Mouse (Mus musculus): ENCODE data around the gene Hpcal1. TPM values are rescaled to one million over a fixed set of nuclear protein-coding genes. Genes with fewer than 3 reads are reported as not detected.

Hpcal1 gene
- total RNA-seq (2012; rRNA removed), result 20.7 and 23.5 TPM in 2 replicates

DNA sequence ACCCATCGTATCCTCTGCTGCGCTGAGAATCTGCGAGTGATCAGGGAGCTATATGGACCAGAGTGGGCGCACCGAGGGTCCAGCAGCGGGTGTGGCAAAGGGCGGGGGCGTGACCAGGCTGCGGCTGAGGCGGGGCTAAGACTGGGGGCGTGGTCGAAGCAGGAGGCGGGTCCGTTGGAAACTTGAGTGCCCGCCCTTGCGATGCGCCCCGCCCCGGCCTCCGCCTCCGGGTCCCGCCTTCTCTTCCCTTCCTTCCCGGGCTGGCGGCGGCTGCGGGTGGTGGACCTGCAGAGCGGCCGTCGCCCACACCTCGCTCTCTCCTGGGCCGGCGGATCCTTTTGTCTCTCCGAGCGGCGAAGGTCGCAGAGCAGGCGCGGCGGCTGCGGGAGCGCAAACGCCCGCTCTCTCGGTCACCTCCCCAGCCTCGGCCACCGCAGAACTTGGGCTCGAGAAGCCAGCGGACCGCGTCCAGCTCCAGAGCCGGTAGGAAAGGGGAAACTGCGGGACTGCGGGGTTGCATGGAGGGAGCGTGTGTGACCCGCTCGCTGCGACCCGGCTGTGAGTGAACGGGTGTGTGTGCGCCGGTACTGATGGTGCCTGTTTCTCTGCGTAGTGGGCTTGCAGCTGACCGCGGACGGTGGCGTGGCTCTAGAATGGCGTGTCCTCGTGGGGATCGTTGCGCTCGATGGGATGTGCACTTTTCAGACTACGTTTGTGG, at the start of gene Hpcal1:
Gene Hpcal1 (plus strand): TSS at position 293 of the 718 bp plus-strand sequence.
- Histone ChIP-seq H3K27ac (ENCODE audit: insufficient read depth, low read depth, low read length, poor library complexity, severe bottlenecking) (no peak within 1 kb of the TSS), H3K36me3 (ENCODE audit: control insufficient read depth, insufficient read depth, low read length, poor library complexity, severe bottlenecking) (no peaks in the 10 kb centered on the region), H3K9ac (ENCODE audit: insufficient read depth, low read depth, low read length, poor library complexity, severe bottlenecking) (peak within 1 kb of the TSS; percentile 69), H3K9me3 (ENCODE audit: control insufficient read depth, insufficient read depth, low read depth, low read length) (no peaks in the 10 kb centered on the region), H3K4me3 (ENCODE audit: insufficient read depth in 1 of 2, low read depth in 1 of 2, low read length in 2 of 2, poor library complexity in 1 of 2, severe bottlenecking in 1 of 2) (peak within 1 kb of the TSS; percentile 82 to 89), H3K4me1 (ENCODE audit: control insufficient read depth in 2 of 2, insufficient read depth in 2 of 2, low read length in 2 of 2, poor library complexity in 1 of 2) (no peaks in the 10 kb centered on the region; a peak in 1 of 4 replicates)
- DNase-seq (ENCODE audit: low read depth, low spot score), result peak; percentile 75
- TF ChIP-seq ZNF384 (IDR thresholded peaks at IDR 0.05; ENCODE audit: low read depth, low read length), result no peak
- no peak for TF ChIP-seq HCFC1 (IDR thresholded peaks at IDR 0.05; ENCODE audit: borderline replicate concordance, insufficient read depth, low read length)
- no peak for TF ChIP-seq MAFK (IDR thresholded peaks at IDR 0.05; ENCODE audit: insufficient read depth, low read depth, low read length)
- TF ChIP-seq CHD2 (IDR thresholded peaks at IDR 0.05; ENCODE audit: low read depth, low read length), result no peak
- TF ChIP-seq ZC3H11A (IDR thresholded peaks at IDR 0.05; ENCODE audit: borderline replicate concordance, low read depth, low read length), result no peak
- in situ Hi-C loops (cut with MboI; ENCODE audit: low sequenced_read_pairs in 2 of 2, unreplicated experiment in 2 of 2), result no loop called here

- Histone ChIP-seq H3K36me3 (ENCODE audit: control insufficient read depth, insufficient read depth, low read length, poor library complexity, severe bottlenecking) (no peaks in the 10 kb centered on the region), H3K4me3 (ENCODE audit: insufficient read depth in 1 of 2, low read depth in 1 of 2, low read length in 2 of 2, poor library complexity in 1 of 2, severe bottlenecking in 1 of 2) (no peak overlapping the region), H3K27ac (ENCODE audit: insufficient read depth, low read depth, low read length, poor library complexity, severe bottlenecking) (no peak overlapping the region), H3K9ac (ENCODE audit: insufficient read depth, low read depth, low read length, poor library complexity, severe bottlenecking) (no peak overlapping the region), H3K4me1 (ENCODE audit: control insufficient read depth in 2 of 2, insufficient read depth in 2 of 2, low read length in 2 of 2, poor library complexity in 1 of 2) (no peaks in the 10 kb centered on the region), H3K9me3 (ENCODE audit: control insufficient read depth, insufficient read depth, low read depth, low read length) (no peaks in the 10 kb centered on the region)
- in situ Hi-C loops (cut with MboI; ENCODE audit: low sequenced_read_pairs in 2 of 2, unreplicated experiment in 2 of 2), result no loop called here
- no peak for DNase-seq (ENCODE audit: low read depth, low spot score)
- no peak for TF ChIP-seq ZC3H11A (IDR thresholded peaks at IDR 0.05; ENCODE audit: borderline replicate concordance, low read depth, low read length)
- no peak for TF ChIP-seq ZNF384 (IDR thresholded peaks at IDR 0.05; ENCODE audit: low read depth, low read length)
These were observed 49.4 kb upstream of the Hpcal1 start for GRCm38 (mm10) chr12:17641269-17641668.

- Histone ChIP-seq H3K9me3 (ENCODE audit: control insufficient read depth, insufficient read depth, low read depth, low read length) (no peaks in the 10 kb centered on the region), H3K36me3 (ENCODE audit: control insufficient read depth, insufficient read depth, low read length, poor library complexity, severe bottlenecking) (no peaks in the 10 kb centered on the region), H3K27ac (ENCODE audit: insufficient read depth, low read depth, low read length, poor library complexity, severe bottlenecking) (no peak overlapping the region), H3K9ac (ENCODE audit: insufficient read depth, low read depth, low read length, poor library complexity, severe bottlenecking) (no peak overlapping the region), H3K4me1 (ENCODE audit: control insufficient read depth in 2 of 2, insufficient read depth in 2 of 2, low read length in 2 of 2, poor library complexity in 1 of 2) (no peaks in the 10 kb centered on the region), H3K4me3 (ENCODE audit: insufficient read depth in 1 of 2, low read depth in 1 of 2, low read length in 2 of 2, poor library complexity in 1 of 2, severe bottlenecking in 1 of 2) (no peak overlapping the region)
- in situ Hi-C loops (cut with MboI; ENCODE audit: low sequenced_read_pairs in 2 of 2, unreplicated experiment in 2 of 2), result no loop called here
- DNase-seq (ENCODE audit: low read depth, low spot score), result no peak
- no peak for TF ChIP-seq CHD2 (IDR thresholded peaks at IDR 0.05; ENCODE audit: low read depth, low read length)
- no peak for TF ChIP-seq MAFK (IDR thresholded peaks at IDR 0.05; ENCODE audit: insufficient read depth, low read depth, low read length)
- TF ChIP-seq ZNF384 (IDR thresholded peaks at IDR 0.05; ENCODE audit: low read depth, low read length), result no peak
- TF ChIP-seq ZC3H11A (IDR thresholded peaks at IDR 0.05; ENCODE audit: borderline replicate concordance, low read depth, low read length), result no peak
- TF ChIP-seq HCFC1 (IDR thresholded peaks at IDR 0.05; ENCODE audit: borderline replicate concordance, insufficient read depth, low read length), result no peak
These were observed 46.1 kb upstream of the Hpcal1 start for GRCm38 (mm10) chr12:17644385-17645222.

DNA sequence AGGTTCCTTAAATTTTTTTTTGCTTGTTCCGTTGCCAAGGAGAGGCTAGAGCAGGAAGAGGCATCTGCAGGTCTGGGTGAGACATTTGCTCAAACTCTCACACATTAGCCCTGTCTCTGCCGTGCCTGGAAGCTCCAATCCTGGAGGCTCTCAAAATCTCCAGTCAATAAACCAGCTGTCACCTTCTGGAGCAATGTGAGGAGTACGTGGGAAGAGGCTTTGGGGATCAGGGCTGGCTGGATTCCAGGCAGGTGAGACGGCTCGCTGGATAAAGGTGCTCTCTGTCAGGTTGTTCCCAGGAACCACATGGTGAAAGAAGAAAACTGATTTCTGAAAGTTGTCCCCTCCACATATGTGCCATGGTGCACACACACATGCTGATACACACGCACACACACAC, 44.2 kb upstream of the Hpcal1 start:
- no peak overlapping the region for H3K4me3 ChIP-seq (ENCODE audit: insufficient read depth in 1 of 2, low read depth in 1 of 2, low read length in 2 of 2, poor library complexity in 1 of 2, severe bottlenecking in 1 of 2)
- TF ChIP-seq HCFC1 (IDR thresholded peaks at IDR 0.05; ENCODE audit: borderline replicate concordance, insufficient read depth, low read length) (no peak), MAFK (IDR thresholded peaks at IDR 0.05; ENCODE audit: insufficient read depth, low read depth, low read length) (no peak), CHD2 (IDR thresholded peaks at IDR 0.05; ENCODE audit: low read depth, low read length) (no peak), ZNF384 (IDR thresholded peaks at IDR 0.05; ENCODE audit: low read depth, low read length) (no peak), ZC3H11A (IDR thresholded peaks at IDR 0.05; ENCODE audit: borderline replicate concordance, low read depth, low read length) (no peak)
- no peak overlapping the region for H3K27ac ChIP-seq (ENCODE audit: insufficient read depth, low read depth, low read length, poor library complexity, severe bottlenecking)
- DNase-seq (ENCODE audit: low read depth, low spot score), result no peak
- H3K9me3 ChIP-seq (ENCODE audit: control insufficient read depth, insufficient read depth, low read depth, low read length), result no peaks in the 10 kb centered on the region
- H3K9ac ChIP-seq (ENCODE audit: insufficient read depth, low read depth, low read length, poor library complexity, severe bottlenecking), result no peak overlapping the region
- H3K36me3 ChIP-seq (ENCODE audit: control insufficient read depth, insufficient read depth, low read length, poor library complexity, severe bottlenecking), result no peaks in the 10 kb centered on the region
- in situ Hi-C loops (cut with MboI; ENCODE audit: low sequenced_read_pairs in 2 of 2, unreplicated experiment in 2 of 2), result no loop called here
- H3K4me1 ChIP-seq (ENCODE audit: control insufficient read depth in 2 of 2, insufficient read depth in 2 of 2, low read length in 2 of 2, poor library complexity in 1 of 2), result no peaks in the 10 kb centered on the region

Measured in ES-E14 (cell line).